Mouse (Mus musculus) mouse trophoblast stem cell (cell line): ENCODE measurements around the gene Tnfrsf13c.

ENCODE experiments used
- in situ Hi-C, 2 experiments: fragments of 300-500 bp; cut with MseI, MboI; formaldehyde crosslinking; loops; 2 replicates in 1 of 2; 3 replicates in 1 of 2; pipeline ENCODE4 v1.15.1; 2025

Tnfrsf13c gene

DNA sequence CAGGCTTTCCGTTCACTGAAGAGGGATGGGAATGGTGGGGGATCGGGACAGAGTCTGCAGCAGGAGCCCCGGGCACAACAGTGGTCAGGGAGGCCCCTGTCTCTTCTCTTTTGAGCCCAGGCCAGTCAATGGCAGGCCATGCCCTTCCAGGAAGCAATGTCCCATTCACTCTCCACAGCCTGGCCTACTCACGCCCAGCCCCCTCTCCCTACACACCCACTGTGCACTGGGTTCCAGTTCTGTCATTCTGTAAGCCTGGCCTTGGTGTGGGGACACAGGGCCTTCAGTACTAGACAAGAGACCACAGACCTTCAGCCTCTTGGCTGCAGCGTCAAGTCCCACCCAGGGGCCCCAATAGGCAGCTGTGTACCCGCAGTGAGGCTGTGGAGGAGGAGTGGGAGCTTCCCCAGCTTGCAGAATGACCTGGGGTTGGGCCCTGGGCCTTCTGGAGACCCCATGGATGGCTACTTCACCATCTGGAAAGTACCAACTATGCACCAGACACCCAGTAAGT, 6.0 kb upstream of the Tnfrsf13c start:
- in situ Hi-C loops, result loop anchor here (10.0 kb wide), 1 partner anchor 165 kb away; the partner anchor contains the start of gene Mei1 (in 2 of the 2)

DNA sequence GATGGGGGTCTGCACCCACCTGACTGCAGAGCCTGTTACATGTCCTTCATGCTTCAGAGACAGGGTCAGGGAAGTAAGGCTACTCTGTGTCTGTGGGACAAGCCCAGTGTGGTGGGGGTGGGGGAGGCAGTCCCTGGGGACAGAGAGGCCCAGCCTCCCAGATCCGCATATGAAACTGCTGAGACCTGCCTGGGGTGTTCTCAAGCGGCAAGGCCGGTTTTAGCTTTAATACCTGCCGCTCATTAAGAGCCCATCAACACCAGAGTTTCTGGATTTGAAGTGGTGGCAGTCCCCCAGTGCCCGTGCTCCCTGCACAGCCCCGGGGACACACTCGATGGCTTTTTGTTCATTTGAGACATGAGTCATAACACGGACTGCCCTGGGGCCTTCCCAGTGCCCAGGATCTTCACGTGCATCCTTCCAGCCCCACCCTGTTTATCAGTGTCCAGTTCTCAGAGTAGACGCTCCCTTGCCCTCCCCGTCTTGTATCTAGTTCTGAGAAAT, 5.4 kb upstream of the Tnfrsf13c start:
- in situ Hi-C loops, result loop anchor here (10.0 kb wide), 1 partner anchor 165 kb away; the partner anchor contains the start of gene Mei1 (in 2 of the 2)

DNA sequence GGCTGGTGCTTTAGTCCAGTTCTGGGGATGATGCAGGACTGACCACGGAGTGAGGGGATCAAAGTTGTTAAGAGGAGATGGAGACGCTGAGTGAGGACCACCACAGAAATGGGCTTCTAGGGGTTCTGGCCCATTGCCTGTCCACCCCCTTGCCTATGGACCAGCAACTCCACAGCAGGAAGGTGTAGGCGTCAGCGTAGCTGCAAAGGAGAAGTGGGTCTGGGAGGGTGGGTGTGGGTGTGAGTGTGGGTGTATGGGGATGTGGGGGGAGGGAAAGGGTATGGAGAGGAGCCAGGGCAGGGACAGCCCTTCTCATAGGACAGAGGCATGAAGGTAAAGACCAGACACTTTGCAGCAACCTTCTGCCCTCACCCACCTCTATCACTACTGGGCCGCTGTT, 1.6 kb upstream of the Tnfrsf13c start:
- in situ Hi-C loops, result no loop called here

DNA sequence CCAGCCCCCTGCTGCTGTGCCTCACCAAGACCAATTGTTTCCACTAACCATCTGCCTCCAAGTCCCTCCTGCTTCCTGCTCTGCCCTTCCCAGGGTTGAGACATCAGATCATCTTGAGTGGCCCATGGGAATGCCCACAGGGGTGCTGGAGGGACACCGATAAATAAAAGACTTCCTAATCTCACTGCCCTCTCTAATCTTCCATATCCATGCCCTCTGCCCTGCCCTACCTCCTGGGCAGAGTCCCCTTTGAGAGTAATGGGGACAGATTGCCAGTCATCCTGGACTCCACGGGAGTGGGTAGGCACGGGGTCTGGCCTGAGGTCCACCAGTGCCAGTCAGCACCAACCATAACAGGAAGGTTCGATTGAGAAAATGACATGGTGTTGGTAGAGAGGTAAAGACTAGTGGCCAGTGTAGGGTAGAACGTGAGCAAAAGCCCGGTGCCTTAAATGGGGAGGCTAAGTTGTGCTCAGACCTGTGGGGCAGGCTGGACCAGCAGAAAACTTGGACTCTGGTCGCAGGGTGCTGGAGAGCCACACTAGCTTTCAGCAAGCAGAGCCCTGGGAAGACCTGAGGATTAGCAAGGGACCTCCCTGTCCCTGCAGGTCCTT, 540 bp upstream of the Tnfrsf13c start:
- in situ Hi-C loops, result no loop called here

DNA sequence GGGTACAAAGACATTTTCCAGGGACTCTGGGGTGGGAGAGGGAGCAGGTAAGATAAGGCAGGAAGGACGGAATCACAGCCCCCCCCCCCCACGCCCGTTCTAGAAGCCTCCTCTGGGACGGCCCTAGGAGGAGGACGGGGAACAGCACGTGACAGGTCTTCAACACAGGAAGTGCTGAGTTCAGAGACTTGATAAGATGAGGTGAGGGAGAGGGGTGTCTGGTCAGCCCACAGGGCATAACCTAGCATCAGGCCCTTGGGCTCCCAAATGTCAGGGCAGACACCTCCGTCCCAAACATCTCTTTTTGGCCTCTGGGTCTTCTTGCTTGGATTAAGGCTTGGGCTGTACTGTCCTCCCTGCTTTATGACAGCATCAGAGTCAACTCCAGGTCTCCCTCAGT, 918 bp downstream of the Tnfrsf13c start:
- in situ Hi-C loops, result no loop called here

DNA sequence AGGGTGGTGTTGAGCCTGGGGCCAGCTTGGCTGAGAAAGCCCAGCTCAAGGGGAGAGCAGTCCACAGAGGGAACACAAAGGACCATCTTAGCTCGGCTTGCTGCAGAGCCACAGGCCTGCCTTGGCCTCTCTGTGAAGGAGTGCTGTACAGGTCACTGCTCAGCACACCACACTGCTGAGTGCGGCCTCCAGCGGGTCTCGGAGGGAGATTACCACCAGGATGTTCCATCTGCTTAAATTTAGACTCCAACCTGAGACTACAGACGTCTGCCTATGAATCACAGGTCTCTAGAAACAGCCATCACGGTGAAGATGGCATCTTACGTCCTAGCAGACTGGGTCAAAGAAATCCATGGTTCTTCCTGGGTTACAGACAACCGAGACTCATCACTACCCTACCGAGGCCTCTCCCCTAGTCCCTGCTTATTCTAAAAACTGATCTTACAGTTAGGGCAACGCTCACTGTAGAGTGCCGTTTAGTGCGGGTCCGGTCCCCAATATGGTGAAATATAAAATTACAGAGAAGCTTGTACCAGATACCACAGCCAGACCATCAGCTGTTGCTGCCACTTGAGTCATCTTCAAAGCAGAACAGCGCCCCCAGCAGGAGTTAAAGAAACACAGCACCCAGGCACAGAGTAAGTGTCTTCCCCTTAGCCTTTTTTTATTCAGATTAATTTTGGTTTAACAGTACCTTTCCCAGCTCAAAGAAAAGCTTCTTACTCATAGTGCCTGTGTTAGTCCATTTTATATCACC, 2.9 kb downstream of the Tnfrsf13c start:
- in situ Hi-C loops, result no loop called here

DNA sequence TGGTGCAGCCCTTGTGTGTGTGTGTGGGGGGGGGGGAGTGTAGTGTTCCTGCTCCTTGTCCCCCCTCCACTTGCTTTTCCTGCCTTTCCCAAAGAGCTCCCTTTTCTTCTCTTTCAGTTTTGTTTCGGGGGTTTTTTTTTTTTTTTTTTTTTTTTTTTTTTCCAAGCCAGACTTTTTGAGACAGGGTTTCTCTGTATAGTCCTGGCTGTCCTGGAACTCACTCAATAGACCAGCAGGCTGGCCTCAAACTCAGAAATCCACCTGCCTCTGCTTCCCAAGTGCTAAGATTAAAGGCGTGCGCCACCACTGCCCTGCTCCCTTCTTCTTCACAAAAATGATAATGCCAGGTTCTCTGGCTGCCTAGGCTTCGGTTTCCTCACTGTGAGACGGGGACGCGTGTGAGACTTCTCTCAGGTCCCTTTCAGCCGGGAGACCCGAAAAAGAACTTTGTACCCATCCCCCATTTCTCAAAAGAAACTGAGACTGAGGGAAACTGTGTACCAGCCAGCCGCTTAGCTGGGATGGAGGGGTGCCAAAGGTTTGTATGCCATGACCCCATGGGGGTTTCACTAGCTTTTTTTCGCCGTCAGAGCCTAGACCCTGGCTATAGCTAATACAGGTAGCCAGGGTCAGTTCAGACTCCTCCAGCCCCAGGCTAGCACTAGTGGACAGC, 4.0 kb downstream of the Tnfrsf13c start:
- in situ Hi-C loops, result no loop called here

DNA sequence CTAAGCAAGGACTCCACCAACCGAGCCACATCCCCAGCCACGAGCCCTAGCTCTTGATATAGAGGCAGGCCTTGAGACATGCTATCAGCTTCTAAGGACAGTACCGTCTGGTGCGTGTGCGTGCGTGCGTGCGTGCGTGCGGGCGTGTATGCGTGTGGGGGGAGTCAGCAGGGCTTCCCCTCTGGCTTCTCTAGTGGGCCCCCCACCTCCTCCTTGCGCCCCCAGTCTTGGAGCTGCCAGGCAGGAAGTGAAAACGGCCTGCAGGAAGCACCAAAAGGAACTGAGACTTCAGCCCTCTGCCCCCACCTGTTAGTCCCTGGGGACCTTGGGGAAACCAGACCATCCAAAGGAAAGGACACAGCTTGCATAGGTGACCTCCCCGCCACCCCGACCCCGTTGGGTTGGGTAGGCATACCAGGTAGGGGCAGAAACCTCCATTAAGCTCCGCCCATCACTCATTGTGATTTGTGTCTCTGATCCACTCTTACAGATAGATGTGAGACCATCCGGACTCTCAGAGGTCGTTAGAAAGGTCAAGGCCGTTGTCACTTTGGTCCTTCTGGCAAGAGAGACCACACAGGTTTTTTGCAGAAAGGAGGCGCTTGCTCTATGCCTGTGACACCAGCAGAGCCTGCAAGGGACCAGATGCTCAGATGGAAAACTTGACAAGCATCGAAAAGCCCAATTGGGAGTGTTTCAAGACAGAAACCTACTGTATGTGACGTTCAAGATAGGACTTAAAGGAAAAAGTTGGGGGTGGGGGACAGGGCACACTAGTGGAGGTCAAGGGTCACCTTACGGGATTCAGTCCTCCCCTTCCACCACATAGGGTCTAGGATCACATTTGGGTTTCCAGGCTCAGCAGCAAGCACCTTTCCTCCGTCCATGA, 5.1 kb downstream of the Tnfrsf13c start:
- in situ Hi-C loops, result no loop called here

DNA sequence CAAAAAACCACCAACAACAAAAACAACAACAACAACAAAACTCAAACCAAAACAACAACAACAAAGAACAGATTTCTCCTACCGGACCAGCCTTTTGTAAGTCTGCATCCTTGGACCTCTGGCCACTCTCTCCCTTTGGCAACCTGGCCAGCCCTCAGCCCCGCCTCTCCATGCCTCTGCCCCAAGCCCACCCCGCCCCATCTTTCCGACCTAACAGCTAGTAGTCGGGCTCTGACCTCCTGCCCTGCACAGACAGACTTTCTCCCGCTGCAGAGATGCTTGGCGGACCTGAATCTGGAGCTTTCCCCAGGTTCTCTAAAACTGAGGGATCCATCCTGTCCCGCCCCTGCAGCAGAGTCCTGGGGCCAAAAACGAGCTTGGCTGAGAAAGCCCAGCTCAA, 6.2 kb downstream of the Tnfrsf13c start:
- in situ Hi-C loops, result no loop called here

DNA sequence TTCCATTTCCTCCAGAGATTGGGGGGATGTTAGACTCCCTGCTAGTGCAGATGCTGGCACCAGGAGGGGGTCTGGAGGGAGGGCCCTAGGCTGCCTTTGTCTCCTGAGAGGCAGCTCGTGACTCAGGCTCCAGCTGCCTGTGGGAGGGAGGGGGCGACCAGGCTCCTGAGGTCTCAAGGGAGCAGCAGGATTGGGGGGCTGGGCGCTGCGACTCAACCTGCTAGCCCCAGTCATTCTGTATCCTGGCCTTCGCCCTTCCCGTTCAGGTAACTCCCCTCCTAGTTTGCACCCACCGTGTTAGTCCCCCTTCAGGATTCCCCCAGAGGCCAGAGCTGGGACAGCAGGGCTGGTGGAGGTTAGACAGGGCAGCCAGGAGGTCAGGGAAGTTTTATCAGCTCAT, 7.1 kb downstream of the Tnfrsf13c start:
- in situ Hi-C loops, result no loop called here

DNA sequence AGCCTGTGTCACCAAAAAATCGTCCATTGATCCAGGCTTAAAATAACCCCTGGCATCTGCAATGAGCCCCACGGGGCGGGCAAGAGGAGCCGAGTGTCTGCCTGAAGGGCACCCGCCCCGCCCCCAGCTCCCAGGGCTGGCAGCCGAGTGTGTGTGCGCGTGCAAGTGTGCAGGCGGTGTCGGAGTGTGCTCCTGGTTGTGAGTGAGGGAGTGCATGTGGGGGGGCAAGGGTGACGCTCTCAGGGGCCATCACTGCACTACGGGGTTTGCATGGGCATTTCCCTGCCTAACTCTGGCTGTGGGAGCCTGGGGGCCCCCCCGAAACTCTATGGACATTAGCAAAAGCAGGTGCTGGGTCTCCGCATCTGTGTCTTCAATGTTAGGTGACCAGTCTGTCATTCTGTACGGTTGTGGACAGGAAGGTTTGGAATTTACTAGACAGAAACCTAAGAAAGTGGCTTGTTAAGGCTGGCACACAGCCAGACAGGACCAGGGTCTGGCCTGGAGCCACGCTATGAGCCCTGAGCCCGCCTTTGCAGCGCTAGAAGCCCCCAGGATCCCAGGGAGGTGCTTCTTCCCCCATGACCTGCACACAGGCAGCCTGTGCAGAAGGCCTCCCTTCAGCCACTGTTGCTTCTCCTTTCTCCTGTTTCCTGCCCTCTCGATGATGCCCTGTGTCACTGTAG, 7.9 kb downstream of the Tnfrsf13c start:
- in situ Hi-C loops, result no loop called here

DNA sequence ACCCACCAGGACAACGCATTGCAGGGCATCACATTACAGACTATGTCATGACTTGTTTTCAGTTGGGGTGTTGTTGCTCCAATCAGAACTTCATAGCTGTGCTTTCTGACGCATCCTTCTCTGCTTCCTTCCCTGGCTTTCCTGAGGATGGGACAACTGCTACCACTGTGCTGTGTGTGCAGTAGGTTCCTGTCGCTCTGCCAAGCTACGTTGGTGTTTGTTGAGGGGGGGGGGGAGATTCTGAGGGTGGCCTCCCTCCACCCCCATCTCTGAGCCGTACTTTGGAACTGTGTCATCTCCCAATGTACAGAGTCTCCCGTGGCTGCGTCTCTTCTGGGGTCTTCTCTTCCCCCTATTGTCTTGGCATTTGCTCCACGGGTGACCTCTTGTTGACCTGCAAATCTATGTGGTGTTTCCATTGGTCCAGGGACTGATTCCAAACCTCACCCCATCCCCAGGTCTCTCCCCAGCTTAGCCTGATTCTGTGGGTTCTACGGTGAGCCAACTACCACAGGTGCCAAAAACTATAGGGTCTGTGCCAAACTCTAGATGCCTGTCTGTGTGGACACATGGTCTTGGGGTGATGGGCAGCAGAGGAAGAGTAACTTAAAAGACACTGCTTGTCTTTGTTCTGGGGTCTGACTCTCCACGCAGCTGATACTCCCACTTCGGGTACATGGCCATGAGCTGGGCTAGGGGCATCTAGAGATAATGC, 8.7 kb downstream of the Tnfrsf13c start:
- in situ Hi-C loops, result no loop called here

DNA sequence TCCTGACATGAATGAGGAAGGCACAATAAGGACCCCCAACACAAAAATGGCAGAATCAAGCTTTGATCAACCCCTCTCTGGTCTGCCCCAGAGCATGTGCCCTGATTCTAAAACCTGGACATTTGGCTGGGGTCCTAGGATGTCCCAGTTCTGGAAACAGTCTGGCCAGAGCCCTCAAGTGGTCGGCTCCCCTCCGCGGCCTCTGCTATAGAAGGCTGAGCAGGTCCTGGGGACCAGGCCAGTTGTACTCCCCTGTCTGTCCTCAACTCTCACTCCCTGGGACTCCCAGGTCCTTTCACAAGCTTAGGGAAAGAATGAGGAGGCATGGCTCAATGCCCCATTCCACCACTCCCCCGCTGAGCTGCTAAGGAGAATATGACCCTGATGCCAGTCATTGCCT, 10.9 kb downstream of the Tnfrsf13c start:
- in situ Hi-C loops, result no loop called here

DNA sequence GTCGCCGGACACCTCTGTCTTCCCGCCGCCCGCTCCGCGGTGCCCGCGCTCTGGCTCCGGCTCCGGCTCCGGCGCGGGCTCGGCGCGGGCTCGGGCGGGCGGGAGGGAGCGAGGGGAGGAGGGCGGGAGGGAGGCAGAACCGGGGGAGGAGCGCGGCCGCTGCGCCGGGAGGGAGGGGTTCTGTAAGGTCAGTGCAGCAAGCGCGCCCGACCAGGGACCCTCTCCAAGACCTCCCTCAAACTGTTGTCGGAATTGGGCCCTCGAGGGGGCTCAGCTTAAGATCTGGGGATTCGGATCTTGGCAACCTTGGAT, 11.5 kb downstream of the Tnfrsf13c start, which contains the start of gene Shisa8:
Gene Shisa8 (minus strand): TSS at position 64 of the 312 bp plus-strand sequence.
- in situ Hi-C loops, result no loop called here

DNA sequence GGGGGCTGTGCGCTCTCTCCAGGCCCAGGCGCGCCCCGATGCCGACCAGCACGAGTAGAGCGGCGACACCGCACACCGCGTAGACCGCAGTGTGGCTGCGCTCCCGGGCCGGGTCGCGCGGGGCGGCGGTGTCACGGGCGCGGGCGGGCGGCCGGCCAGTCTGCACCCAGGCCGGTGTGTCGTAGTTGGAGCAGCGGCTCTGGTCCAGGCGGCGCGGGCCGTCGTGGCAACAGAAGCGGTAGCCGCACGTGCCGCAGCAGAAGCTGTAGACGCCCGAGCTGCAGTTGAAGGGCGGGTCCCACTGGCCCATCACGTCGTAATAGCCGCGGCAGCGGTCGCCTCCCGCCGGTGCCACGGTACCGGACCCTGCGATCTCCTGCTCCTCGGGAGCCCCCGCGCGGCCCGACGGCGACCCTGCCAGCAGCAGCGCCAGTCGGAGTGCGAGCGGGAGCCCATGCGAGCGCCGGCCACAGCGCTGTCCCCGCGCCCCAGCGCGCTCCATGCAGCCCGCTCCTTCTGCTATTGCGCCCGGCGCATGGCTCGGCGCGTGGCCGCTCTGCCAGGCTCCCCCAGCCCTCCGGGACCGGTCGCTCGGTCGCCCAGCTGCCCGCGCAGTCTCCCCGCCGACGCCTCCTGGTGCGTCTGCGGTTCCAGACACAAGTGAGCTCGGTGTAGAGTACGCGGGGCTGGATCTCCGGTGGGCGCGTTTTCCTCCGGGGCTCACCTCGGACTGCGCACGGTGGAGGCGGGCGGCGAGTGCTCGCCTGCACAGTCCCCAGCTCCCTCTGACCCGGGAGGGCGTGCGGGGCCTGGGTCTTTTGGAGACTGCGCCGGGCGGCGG, 12.0 kb downstream of the Tnfrsf13c start:
- in situ Hi-C loops, result no loop called here

DNA sequence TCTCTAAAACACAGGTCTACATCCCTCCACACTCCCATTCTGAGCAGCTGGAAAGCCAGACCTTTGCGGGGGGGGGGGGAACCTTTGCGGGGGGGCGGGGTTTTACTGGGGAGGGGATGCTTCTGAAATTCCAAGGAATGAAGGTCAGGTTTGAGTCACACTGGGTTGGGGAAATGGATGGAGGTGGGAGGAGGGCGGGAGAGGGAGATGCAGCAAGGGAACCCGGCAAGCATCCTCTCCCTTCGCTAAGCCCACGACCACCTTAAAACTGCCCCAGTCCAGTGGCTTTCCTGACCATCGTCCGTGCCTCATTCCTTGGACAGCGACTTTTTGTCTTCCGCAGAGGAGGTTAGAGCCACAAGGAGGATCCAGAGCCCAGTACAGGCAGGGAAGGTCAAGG, 12.9 kb downstream of the Tnfrsf13c start:
- in situ Hi-C loops, result no loop called here

DNA sequence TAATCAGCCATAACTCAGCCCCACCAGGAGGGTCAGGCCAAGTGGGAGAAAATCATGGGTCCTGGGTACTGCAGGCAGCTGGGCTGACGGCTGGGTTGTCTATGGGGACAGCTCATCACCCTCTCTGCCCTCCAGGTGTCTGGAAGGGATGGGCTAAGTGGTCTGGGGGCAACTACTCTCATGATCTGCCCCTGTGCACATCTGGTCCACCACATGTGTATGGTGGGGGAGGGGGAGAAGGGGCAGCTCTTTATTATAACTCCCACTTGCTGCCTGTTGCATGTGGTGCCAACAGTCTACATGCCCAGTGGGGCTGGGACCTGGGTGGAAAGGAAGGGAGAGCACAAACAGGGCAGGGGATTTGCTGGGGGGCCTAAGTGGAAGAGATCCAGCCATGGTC, 13.4 kb downstream of the Tnfrsf13c start:
- in situ Hi-C loops, result no loop called here

DNA sequence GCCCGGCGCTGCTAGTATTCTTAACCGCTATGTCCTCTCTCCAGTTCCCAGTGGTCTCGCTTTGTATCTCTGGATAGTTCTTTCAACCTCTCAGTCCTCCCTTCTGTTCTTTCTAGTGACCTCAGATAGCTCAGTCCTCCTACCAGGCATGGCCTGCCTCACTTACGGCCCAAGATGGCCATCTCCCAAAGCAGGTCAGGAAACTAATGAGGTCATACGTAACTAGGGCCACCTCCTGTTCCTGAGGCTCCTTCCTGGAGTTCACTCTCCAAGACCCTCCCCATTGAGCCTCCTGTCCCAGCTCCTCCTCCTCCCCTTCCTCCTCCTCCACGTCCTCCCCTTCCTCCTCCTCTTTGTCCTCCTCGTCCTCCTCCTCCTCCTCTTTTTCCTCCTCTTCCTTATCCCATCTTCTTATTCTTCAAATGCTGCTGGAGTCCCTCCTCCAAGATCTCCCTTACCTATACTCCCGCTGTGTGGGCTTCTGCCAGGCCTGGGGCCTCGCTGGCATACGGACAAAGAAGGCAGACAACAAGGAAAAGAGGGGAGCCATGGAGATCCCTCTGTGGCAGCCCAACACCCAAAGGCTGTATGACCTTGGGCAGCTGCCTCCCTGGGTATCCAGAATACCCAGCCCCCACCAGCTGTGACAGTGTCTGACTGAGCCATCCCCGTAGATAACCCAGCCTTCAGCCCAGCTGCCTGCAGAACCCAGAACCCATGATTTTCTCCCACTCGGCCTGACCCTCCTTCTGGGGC, 14.7 kb downstream of the Tnfrsf13c start:
- in situ Hi-C loops, result no loop called here

DNA sequence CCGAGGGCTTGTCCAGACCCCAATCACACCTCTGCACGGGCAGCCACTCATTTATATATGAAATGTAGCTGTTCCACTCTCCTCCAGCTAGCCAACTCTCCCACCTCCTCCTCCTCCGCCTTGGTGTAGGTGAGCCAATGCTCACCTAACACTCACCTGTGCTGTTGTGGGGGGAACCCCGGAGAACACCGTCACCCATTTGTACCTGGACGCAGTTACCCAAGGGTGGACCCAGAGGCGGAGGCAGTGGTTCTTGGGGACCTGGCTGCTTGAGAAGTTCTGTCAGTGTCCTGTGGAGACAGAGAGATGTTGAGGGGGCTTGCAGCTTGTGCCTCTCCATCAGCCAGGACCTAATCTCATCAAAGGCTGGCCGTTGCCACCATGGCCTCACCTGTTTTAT, 15.9 kb downstream of the Tnfrsf13c start:
- in situ Hi-C loops, result no loop called here
